Mouse (Mus musculus): Measurements from ENCODE around the gene Arid1a. TPM values are rescaled to one million over a fixed set of nuclear protein-coding genes. Genes with fewer than 3 reads are reported as not detected.

Arid1a gene
- polyA plus RNA-seq, 1 experiment, result 25.2 TPM

- WGBS, result 79% methylated on average over 14 of the region's 14 CpGs
- no peak for DNase-seq (ENCODE audit: low read depth, low spot score)
Measured at GRCm38 (mm10) chr4:133680206-133680786, 76.3 kb downstream of the Arid1a start.

GRCm38 (mm10) chr4:133679629-133680028, 76.9 kb downstream of the Arid1a start:
- no peak for DNase-seq (ENCODE audit: low read depth, low spot score)
- 76% methylated on average over 7 of the region's 7 CpGs for WGBS

GRCm38 (mm10) chr4:133677266-133677665, 79.3 kb downstream of the Arid1a start:
- no peak for DNase-seq (ENCODE audit: low read depth, low spot score)
- 64% methylated on average over 7 of the region's 7 CpGs for WGBS

GRCm38 (mm10) chr4:133676189-133676588, 80.4 kb downstream of the Arid1a start:
- WGBS, result 15% methylated on average over 3 of the region's 3 CpGs
- no peak for DNase-seq (ENCODE audit: low read depth, low spot score)

GRCm38 (mm10) chr4:133675594-133676016, 81.0 kb downstream of the Arid1a start:
- no peak for DNase-seq (ENCODE audit: low read depth, low spot score)
- 8% methylated on average over 5 of the region's 5 CpGs for WGBS

DNA sequence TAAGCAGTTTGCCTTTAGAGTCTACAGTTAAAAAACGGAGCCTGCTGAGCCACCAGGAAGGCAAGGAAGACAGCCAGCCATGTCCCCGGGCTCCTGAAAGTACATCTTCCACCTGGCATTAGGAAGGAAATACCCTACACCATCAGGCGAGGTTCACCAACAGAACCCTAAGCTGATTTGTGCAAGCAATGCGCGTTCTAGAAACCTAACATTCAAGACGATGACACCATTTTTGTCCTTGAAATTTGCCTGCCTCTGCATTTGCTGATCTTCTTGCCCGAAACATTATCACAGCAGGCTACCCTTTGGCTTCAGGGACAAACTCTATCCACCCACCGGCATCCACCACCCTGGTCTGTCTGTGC, 82.3 kb downstream of the Arid1a start:
- no peak for DNase-seq (ENCODE audit: low read depth, low spot score)
- 56% methylated on average over 8 of the region's 8 CpGs for whole genome bisulfite sequencing

- 19% methylated on average over 10 of the region's 10 CpGs for WGBS
- no peak for DNase-seq (ENCODE audit: low read depth, low spot score)
Measured at GRCm38 (mm10) chr4:133673666-133674330, 82.8 kb downstream of the Arid1a start.

GRCm38 (mm10) chr4:133672845-133673647, 83.5 kb downstream of the Arid1a start:
- DNase-seq (ENCODE audit: low read depth, low spot score), result no peak
- under 1% methylated on average over 24 of the region's 24 CpGs for WGBS

- under 1% methylated on average over 75 of the region's 76 CpGs for WGBS
- DNase-seq (ENCODE audit: low read depth, low spot score), result no peak
Measured at GRCm38 (mm10) chr4:133671881-133672844, 84.4 kb downstream of the Arid1a start, which contains the start of gene Pigv. Gene Pigv, minus strand, starts transcription at chr4:133672647.

GRCm38 (mm10) chr4:133671184-133671880, 85.2 kb downstream of the Arid1a start:
- DNase-seq (ENCODE audit: low read depth, low spot score), result no peak
- WGBS, result under 1% methylated on average over 13 of the region's 13 CpGs

GRCm38 (mm10) chr4:133669652-133670210, 86.8 kb downstream of the Arid1a start:
- WGBS, result 55% methylated on average over 6 of the region's 6 CpGs
- no peak for DNase-seq (ENCODE audit: low read depth, low spot score)

- WGBS, result 86% methylated on average over 3 of the region's 3 CpGs
- DNase-seq (ENCODE audit: low read depth, low spot score), result no peak
Measured at GRCm38 (mm10) chr4:133668537-133668936, 88.0 kb downstream of the Arid1a start.

GRCm38 (mm10) chr4:133666199-133666598, 90.4 kb downstream of the Arid1a start:
- DNase-seq (ENCODE audit: low read depth, low spot score), result no peak
- WGBS, result 82% methylated on average over 6 of the region's 6 CpGs

- 67% methylated on average over 11 of the region's 11 CpGs for WGBS
- DNase-seq (ENCODE audit: low read depth, low spot score), result no peak
Measured at GRCm38 (mm10) chr4:133665118-133665517, 91.5 kb downstream of the Arid1a start.

DNA sequence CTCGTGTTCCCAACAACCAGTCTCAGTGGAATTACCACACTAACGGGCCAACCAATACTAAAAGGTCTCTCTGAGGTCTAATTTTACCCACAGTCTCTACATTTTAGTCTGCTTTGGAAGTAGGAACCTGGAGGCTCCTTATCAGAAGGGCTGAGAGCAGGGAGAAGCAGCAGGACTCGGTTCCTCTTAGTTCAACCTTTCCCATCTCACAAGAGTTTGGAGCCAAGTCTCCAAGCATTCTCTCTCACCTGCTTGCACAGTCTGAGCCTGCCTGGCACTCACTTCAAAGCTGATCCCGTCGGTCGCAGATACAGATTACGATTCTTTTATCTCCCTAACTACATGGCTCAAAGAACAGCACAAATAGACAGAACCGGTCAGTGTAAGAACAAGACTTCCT, 93.6 kb downstream of the Arid1a start:
- WGBS, result 53% methylated on average over 8 of the region's 8 CpGs
- DNase-seq (ENCODE audit: low read depth, low spot score), result no peak

DNA sequence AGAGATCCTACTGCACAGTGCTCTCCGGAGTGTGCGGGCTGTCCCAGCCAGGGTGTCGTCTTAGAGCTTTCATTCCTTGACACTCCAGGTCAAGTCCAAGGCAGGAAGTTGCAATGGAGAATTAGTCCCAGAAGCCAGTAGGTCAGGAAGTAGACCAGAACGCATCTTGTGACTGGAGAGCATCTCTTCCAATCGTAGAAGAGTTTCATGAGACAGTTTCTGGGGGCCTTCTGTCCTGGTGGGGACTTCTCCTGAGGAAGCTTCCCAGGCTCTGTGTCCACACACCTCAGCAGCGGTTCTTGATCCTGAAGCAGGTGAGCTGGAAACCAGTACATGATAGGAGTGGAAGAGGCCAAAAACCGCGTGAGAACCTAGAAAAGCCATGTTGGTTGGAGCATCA, 94.1 kb downstream of the Arid1a start:
- no peak for DNase-seq (ENCODE audit: low read depth, low spot score)
- WGBS, result 92% methylated on average over 8 of the region's 8 CpGs

DNA sequence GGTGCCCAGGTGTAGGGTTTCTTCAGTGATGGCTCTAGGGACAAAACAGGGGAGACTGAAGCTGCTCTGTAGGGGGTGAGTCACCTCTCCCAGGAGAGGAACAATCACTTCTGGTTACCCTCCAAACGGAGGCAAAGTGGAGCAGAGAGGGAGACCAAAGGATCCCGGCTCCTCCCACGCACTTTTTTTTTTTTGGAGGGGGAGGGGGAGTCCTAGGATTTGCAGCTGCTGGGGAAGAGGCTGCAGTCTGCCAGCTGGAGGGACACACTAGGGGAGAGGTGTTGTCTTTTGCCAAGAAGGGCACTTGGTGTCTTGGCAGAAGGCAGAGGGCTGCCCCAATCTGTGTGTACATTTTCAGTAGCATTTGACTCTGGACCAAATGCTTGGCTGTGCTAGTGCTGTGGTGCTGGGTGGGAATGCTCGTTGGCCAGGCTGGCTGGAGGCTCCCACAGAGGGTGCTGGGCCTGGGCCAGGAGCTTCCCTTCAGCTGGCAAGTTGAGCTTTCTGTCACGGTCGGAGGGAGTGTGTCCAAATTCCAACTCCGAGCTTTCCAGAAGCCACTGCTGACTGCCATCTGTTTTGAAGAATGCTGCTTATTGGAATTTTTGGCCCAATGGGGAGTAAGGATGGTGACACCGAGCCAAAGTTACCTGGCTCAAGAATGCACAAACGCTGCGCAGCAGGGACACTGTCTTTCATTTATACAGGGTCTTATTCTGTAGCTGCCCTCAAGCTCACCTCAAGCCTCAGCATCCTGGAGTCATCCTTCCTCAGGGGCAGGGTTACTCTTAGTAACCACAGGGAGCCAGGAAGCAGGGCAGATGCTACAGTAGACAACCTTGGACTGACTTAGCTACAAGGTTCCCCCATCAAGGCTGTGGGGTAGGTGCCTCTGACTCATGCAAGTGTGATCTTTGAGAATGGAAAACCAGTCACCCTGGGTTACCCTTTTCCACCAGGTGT, 96.1 kb downstream of the Arid1a start:
- WGBS, result 8% methylated on average over 10 of the region's 10 CpGs

More for the DNA sequence above, 96.1 kb downstream of the Arid1a start:
- no peak for DNase-seq (ENCODE audit: low read depth, low spot score)

Data from large intestine, adult 2 months (tissue).